Mouse (Mus musculus): ENCODE measurements at regions not wholly inside any gene's neighbourhood (a gene's known extent, or its start where the extent isn't known, plus 50 kb on each side); places are given as distances from the start of the nearest gene placed in this dataset.
"Not testable (repeated sequence)": the region's sequence is repeated elsewhere in the genome, so short reads cannot be mapped to it uniquely, and the experiment has no call there.

DNA sequence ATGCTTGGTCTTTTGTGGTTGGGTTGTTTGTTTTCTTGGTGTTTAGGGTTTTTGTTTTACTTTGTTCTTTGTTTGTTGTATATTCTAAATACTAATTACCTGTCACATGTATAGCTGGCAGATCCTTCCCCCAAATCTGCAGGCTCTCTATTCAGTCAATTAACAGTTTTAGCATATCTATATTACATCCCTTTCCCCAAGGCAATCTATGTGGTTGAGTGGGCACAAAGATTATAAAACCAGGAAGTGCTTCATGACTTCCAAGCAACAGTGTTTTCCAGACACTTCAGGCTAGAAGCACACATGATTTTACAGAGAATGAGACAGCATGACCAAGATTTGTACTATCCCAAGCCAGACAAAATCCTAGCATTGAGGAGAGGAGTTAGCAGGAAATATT is 544.4 kb upstream of the Pou3f4 start:
- H3K4me1 ChIP-seq = no peaks in the 10 kb centered on the region
- H3K27ac ChIP-seq = no peak overlapping the region
- no peak for ATAC-seq (ENCODE audit: low FRiP score)
- H3K27me3 ChIP-seq = no peaks in the 10 kb centered on the region
- H3K9me3 ChIP-seq (replicated peaks) = no peaks in the 10 kb centered on the region
- no peak overlapping the region for H3K4me3 ChIP-seq
- H3K36me3 ChIP-seq = no peaks in the 10 kb centered on the region
- no peak overlapping the region for H3K9ac ChIP-seq
- no peak overlapping the region for H3K4me2 ChIP-seq (replicated peaks)

DNA sequence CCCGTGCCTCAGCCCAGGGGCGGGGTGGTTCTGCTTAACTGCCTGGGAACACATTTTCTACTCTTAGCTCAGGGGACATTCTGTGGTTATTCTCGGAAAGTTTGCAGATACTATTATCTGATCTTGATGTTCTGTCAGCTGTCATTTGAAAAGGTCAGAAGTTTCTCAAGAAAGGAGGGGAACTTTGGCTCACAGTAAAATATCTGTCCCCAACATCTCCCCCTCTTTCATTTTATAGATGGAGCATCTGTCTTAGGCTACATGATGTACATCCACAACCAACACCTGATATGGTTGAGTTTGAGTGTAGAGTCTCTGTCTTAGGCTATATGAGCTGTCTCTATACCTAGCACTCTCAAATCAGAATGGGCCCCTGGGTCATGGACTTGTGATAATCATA is 539.8 kb upstream of the Pou3f4 start:
- H3K9ac ChIP-seq; ATAC-seq (ENCODE audit: low FRiP score); H3K36me3 ChIP-seq; H3K4me3 ChIP-seq; H3K27me3 ChIP-seq; H3K27ac ChIP-seq; H3K4me2 ChIP-seq (replicated peaks); H3K4me1 ChIP-seq; H3K9me3 ChIP-seq (replicated peaks): not testable (repeated sequence)
- 87% methylated on average over 3 of the region's 3 CpGs for WGBS

DNA sequence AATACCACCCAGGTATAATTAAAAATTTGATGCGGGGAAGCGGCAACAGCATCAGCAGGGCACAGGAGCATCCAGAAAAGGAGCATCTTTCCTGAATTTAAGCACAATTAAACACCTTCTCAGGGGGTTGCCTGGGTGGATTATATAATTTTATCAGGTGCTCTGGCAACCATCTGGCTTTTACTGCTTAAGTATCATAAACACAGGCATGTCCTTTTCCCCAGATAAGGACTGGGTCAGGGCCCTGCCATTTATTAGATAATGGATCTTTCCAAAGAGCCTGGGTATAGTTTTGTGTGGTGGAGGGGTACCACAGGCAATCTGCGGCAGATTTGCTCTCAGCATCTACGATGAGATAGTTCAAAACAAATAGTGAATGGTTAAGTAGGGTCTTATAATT is 538.7 kb upstream of the Pou3f4 start:
- ATAC-seq (ENCODE audit: low FRiP score) = no peak
- no peaks in the 10 kb centered on the region for H3K36me3 ChIP-seq
- no peak overlapping the region for H3K27ac ChIP-seq
- no peaks in the 10 kb centered on the region for H3K27me3 ChIP-seq
- no peak overlapping the region for H3K4me2 ChIP-seq (replicated peaks)
- H3K4me3 ChIP-seq = no peak overlapping the region
- no peaks in the 10 kb centered on the region for H3K9me3 ChIP-seq (replicated peaks)
- no peak overlapping the region for H3K9ac ChIP-seq
- no peaks in the 10 kb centered on the region for H3K4me1 ChIP-seq
- 95% methylated on average over 4 of the region's 4 CpGs for WGBS

DNA sequence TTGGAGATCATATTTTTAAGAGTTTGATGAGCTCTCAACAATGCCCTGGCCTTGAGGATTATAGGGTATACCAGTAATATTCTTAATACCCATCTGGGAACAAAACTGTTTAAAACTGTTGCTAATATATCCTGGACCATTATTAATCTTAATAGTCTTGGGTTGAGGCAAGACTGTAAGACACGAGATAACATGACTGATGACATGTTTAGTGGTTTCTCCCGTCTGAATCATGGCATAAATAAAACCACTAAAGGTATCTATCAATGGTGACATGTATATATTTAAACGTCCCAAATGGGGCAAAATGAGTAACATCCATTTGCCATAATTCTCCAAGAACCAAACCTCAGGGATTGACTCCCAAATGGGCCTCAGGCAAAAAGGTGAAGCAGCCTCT is 538.2 kb upstream of the Pou3f4 start:
- no peaks in the 10 kb centered on the region for H3K9me3 ChIP-seq (replicated peaks)
- H3K4me3 ChIP-seq = no peak overlapping the region
- H3K4me1 ChIP-seq = no peaks in the 10 kb centered on the region
- no peaks in the 10 kb centered on the region for H3K27me3 ChIP-seq
- ATAC-seq (ENCODE audit: low FRiP score) = no peak
- H3K36me3 ChIP-seq = no peaks in the 10 kb centered on the region
- H3K27ac ChIP-seq = no peak overlapping the region
- WGBS = 81% methylated on average over 3 of the region's 3 CpGs
- no peak overlapping the region for H3K4me2 ChIP-seq (replicated peaks)
- H3K9ac ChIP-seq = no peak overlapping the region

DNA sequence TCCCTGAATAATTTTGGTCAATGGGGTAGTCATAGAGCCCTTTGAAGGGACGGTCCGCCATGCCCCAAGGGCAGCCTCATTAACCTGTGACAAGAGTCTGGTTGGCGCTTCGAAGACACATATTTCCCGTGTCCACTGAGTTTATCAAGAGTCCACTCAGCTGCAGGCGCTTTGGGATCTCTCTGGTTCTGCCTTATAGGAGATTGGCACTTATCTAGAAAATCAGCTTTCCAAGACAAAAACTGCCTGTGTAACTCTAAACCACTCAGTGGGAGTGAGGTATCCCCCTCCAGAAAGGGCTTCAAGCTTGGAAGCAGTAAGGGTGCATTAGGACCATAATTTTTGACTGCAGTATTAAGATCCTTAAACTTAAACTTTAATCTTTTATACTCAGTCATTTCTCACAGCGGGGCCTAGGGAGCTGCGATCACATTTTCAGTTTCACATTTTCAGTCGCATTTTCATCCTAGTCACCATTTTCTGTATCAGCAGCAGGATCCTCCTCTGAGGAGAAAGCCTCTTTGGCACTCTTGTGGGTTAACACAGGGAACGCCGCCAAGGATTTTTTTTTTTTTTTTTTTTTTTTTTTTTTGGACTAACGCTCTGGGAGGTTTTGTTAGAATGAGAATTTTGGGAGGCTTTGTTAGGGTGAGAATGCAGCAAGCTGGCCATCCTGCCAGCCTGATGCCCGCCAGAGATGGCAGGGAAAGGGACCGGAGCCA is 534.4 kb upstream of the Pou3f4 start:
- no peaks in the 10 kb centered on the region for H3K4me1 ChIP-seq
- no peak overlapping the region for H3K9ac ChIP-seq
- no peak overlapping the region for H3K27ac ChIP-seq
- 92% methylated on average over 14 of the region's 14 CpGs for WGBS
- no peak overlapping the region for H3K4me3 ChIP-seq
- H3K4me2 ChIP-seq (replicated peaks) = no peak overlapping the region
- H3K36me3 ChIP-seq = no peaks in the 10 kb centered on the region
- no peaks in the 10 kb centered on the region for H3K27me3 ChIP-seq
- ATAC-seq (ENCODE audit: low FRiP score) = no peak
- no peaks in the 10 kb centered on the region for H3K9me3 ChIP-seq (replicated peaks)

DNA sequence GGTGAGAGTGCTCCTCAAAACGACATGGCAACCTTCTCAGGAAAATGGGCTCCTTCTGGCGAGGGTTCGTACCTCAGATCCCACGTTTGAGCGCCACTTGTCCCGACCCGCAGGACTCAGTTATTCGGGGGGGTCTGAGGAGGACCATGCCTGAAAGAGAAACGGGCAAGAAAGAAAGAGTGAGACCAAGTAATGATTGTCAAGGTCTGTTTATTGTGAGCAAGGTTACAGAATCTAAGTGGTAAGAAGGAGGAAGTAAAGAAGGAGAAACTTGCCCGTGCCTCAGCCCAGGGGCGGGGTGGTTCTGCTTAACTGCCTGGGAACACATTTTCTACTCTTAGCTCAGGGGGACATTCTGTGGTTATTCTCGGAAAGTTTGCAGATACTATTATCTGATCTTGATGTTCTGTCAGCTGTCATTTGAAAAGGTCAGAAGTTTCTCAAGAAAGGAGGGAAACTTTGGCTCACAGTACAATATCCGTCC is 532.6 kb upstream of the Pou3f4 start:
- H3K9me3 ChIP-seq (replicated peaks); H3K27ac ChIP-seq; H3K9ac ChIP-seq; H3K4me2 ChIP-seq (replicated peaks); H3K36me3 ChIP-seq; H3K4me1 ChIP-seq; H3K4me3 ChIP-seq; H3K27me3 ChIP-seq; ATAC-seq (ENCODE audit: low FRiP score): not testable (repeated sequence)
- WGBS = 88% methylated on average over 13 of the region's 13 CpGs

DNA sequence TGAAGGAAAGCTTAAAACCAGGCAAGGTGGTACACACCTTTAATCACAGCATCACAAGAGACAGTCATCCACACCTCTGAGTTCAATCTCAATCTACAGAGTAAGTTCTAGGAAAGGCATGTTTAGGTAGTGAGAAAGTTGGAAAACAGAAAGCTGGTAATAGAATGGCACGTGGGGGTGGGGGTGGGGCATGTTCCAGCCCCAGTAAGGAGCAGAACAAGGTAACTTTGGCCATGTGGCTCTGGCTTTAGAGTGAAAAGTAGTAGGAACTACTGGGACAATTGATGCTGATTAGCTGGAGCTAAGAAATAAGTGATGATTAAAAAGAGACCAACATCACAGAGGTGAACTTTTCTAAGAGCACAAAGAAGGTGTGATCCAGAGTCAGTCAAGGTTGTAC is 532.2 kb upstream of the Pou3f4 start:
- H3K27ac ChIP-seq = no peak overlapping the region
- H3K4me2 ChIP-seq (replicated peaks) = no peak overlapping the region
- no peaks in the 10 kb centered on the region for H3K9me3 ChIP-seq (replicated peaks)
- no peak overlapping the region for H3K9ac ChIP-seq
- ATAC-seq (ENCODE audit: low FRiP score) = no peak
- H3K27me3 ChIP-seq = no peaks in the 10 kb centered on the region
- H3K4me1 ChIP-seq = no peaks in the 10 kb centered on the region
- H3K36me3 ChIP-seq = no peaks in the 10 kb centered on the region
- WGBS = 74% methylated on average over 1 of the region's 1 CpGs
- H3K4me3 ChIP-seq = no peak overlapping the region

DNA sequence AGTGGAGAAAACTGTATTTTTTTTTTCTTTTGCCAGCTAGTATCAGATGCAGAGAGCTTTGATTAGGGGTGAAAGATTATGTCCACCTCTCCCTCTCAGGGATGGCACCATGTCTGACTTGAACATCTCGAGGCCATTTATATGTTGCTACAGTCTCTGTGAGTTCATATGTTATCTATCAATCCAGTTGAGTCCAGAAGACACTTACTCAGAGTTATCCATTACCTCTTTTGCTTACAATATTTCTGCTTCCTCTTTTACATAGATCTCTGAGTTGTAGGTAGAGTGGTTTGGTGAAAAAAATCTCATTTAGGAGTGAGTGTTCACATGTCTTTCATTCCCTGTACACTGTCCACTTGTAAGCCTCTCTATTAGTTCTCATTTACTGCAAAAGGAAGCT is 524.7 kb upstream of the Pou3f4 start:
- no peaks in the 10 kb centered on the region for H3K27me3 ChIP-seq
- H3K4me1 ChIP-seq = no peaks in the 10 kb centered on the region
- no peak overlapping the region for H3K4me3 ChIP-seq
- H3K27ac ChIP-seq = no peak overlapping the region
- H3K36me3 ChIP-seq = no peaks in the 10 kb centered on the region
- no peak for ATAC-seq (ENCODE audit: low FRiP score)
- no peak overlapping the region for H3K9ac ChIP-seq
- WGBS = 68% methylated on average over 1 of the region's 1 CpGs
- no peak overlapping the region for H3K4me2 ChIP-seq (replicated peaks)
- H3K9me3 ChIP-seq (replicated peaks) = no peaks in the 10 kb centered on the region

DNA sequence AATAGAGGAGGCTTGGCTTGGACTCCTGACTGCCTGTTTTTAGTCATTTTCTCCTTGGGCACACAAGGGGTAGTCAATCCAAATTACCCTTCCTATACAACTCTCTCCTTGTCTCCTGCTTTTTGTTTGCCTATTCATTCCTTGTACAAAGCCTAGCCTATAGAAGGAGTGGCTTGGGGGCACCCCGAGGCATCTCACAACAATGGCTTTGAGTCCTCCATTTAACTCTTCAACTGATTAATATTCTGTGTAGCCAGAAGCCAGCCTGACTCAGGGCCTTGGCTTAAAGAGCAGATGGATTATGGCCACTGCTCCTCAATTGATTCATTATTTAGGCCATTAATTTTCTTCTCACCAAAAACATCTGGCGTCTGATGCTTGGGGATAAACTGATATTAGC is 506.4 kb upstream of the Pou3f4 start:
- 19% methylated on average over 2 of the region's 2 CpGs for WGBS

DNA sequence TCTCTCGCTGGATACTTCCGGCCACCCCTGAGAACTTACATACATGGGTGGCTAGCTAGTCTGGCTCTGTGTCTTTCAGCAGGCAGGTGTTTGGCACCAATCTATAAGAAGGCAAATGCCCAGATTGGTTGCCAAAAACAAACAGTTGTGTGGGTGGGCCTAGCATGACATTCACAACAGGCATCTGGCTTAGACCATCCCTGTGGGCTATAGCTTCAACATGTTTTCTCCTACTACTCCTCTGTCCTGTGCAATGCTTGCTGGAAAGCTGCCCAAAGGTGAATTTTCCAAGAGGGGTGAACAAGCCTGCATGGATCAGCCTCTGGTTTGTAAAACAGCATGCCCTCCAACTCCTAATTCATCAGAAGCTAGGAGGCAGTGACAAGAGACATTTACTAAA is 505.3 kb upstream of the Pou3f4 start:
- H3K27ac ChIP-seq = no peak overlapping the region
- peak; percentile 65 for ATAC-seq (ENCODE audit: low FRiP score)

More for the DNA sequence above, 506.4 kb upstream of the Pou3f4 start:
- Histone ChIP-seq H3K9ac (no peak overlapping the region), H3K27ac (no peak overlapping the region), H3K27me3 (no peaks in the 10 kb centered on the region), H3K4me1 (no peaks in the 10 kb centered on the region), H3K9me3 (replicated peaks) (no peaks in the 10 kb centered on the region), H3K4me2 (replicated peaks) (no peak overlapping the region), H3K4me3 (no peak overlapping the region), H3K36me3 (no peaks in the 10 kb centered on the region)
- peak; percentile 93 for ATAC-seq (ENCODE audit: low FRiP score)

DNA sequence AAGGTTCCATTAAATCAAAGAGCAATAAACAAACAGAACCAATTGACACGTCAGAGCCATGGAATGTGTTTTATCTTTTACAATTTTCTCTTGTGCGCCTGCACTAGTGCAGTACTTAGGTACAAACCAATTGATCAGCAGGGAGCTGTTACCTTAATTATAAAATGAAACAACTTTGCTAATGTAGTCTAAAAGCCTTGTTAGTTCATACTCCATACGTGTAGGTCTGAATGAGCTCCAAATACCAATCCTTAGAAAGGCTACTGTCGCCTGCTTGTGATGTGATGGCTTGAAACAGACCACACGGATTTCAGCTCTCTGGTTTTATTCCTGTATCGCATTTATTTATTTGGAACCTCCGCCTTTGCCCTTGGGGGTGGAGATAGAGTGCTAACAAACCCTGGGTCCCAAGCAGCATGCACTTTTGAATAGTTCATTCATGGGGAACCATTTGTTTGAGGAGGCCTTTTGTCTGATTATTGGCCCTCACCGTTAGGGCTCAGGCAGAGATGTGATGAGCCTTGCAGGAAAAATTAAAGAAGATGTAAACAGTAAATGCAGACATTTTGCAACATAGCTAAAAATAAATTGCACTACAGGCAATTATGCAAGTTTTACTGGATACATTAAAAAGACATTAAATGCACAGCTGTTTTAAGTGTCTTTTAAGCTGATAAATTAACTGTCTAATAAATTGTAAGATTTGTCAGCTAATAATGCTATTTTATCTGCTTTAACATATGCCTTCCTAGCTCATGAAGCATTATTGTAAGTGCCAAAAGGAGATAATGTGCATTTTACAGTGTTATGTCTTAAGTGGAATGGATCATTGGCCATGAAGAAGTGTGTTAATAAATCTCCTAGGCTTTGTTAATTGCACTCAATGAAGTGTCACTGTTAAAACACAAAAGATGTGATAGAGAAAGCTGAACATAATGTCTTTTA is 496.0 kb upstream of the Pou3f4 start:
- Histone ChIP-seq H3K27me3 (no peaks in the 10 kb centered on the region), H3K4me3 (no peak overlapping the region), H3K36me3 (no peaks in the 10 kb centered on the region), H3K4me1 (no peaks in the 10 kb centered on the region), H3K4me2 (replicated peaks) (no peak overlapping the region), H3K9ac (no peak overlapping the region), H3K9me3 (replicated peaks) (no peaks in the 10 kb centered on the region), H3K27ac (no peak overlapping the region)
- WGBS = 37% methylated on average over 8 of the region's 8 CpGs
- ATAC-seq (ENCODE audit: low FRiP score) = peak; percentile 73; the same call in 1 of the 2 replicates

More for the DNA sequence above, 505.3 kb upstream of the Pou3f4 start:
- WGBS = 78% methylated on average over 2 of the region's 2 CpGs
- no peaks in the 10 kb centered on the region for H3K27me3 ChIP-seq
- no peak overlapping the region for H3K4me2 ChIP-seq (replicated peaks)
- H3K9ac ChIP-seq = no peak overlapping the region
- H3K4me1 ChIP-seq = no peaks in the 10 kb centered on the region
- no peaks in the 10 kb centered on the region for H3K9me3 ChIP-seq (replicated peaks)
- H3K36me3 ChIP-seq = no peaks in the 10 kb centered on the region
- no peak overlapping the region for H3K4me3 ChIP-seq

DNA sequence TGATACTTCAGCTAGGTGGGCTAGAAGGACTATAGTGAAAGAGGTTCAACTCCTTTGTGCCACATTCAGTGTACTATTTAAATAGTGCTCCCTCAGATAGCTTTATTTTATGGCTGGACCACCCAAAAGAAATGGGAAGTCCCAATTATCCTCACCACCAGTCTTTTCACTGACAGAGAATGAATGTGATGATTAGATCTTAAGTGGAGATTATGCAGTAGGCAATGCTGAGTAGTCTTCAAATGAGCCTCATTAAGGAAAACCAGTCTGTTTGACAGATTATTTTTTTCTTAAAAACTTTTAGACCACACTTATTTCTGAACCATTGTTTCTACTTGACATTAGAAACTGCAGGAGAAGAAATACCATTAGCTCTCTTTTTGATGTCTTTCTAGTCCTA is 493.8 kb upstream of the Pou3f4 start:
- Histone ChIP-seq H3K27ac (no peak overlapping the region), H3K9me3 (replicated peaks) (no peaks in the 10 kb centered on the region), H3K4me3 (no peak overlapping the region), H3K36me3 (no peaks in the 10 kb centered on the region), H3K4me2 (replicated peaks) (no peak overlapping the region), H3K9ac (no peak overlapping the region), H3K27me3 (no peaks in the 10 kb centered on the region), H3K4me1 (no peaks in the 10 kb centered on the region)
- ATAC-seq (ENCODE audit: low FRiP score) = no peak

DNA sequence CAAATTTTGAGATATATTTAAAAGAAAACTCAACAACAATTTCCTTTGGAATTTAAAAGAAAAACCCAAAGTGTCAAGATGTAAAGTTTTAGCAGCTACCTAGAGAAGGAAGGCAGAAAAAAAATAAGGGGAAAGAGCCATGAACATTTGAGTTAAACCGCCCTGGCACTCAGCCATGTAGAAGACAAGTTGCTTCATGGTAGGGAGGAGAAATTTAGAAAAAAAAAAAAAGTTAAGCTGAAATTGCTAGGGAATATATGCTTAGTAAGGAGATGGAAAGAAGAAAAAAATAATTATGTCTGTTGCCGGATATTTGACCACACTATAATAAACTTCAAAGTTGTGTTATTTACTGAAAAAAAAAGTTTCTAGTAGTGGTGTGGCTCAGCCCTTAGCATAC is 479.8 kb upstream of the Pou3f4 start:
- WGBS = 93% methylated on average over 2 of the region's 2 CpGs
- ATAC-seq (ENCODE audit: low FRiP score) = no peak
- Histone ChIP-seq H3K9ac (no peak overlapping the region), H3K4me2 (replicated peaks) (no peak overlapping the region), H3K9me3 (replicated peaks) (no peaks in the 10 kb centered on the region), H3K36me3 (no peaks in the 10 kb centered on the region), H3K27ac (no peak overlapping the region), H3K4me1 (no peaks in the 10 kb centered on the region), H3K4me3 (no peak overlapping the region), H3K27me3 (no peaks in the 10 kb centered on the region)
